Mouse (Mus musculus) neural tube, embryonic 11.5 days (tissue): ENCODE measurements around the gene Lasp1. TPM values are rescaled to one million over a fixed set of nuclear protein-coding genes. Genes with fewer than 3 reads are reported as not detected.
"Not testable (repeated sequence)": the region's sequence is repeated elsewhere in the genome, so short reads cannot be mapped to it uniquely, and the experiment has no call there.

Experiments
- ATAC-seq: fragments of 200-750 bp; cut with Nextera tagmentation; 2 replicates; pipeline ENCODE4 v1.8.0; 2017; ENCODE audit warnings: moderate number of reproducible peaks, mild to moderate bottlenecking, moderate TSS enrichment, moderate library complexity; ENCODE audit not compliant: insufficient read depth, low FRiP score, low TSS enrichment
- DNase-seq: peaks from one replicate; pipeline ENCODE4 v3.0.0-alpha.2; 2015; ENCODE audit warnings: low spot score
- H3K27ac ChIP-seq: fragments of 300-500 bp; sonication (generic); 2 replicates; pipeline ENCODE4 v1.5.1; 2014; ENCODE audit warnings: low read depth, mild to moderate bottlenecking, low read length
- H3K27me3 ChIP-seq: fragments of 300-500 bp; sonication (generic); 2 replicates; pipeline ENCODE4 v1.6.1; 2014; ENCODE audit warnings: mild to moderate bottlenecking, low read length, mixed read lengths; ENCODE audit not compliant: control insufficient read depth, insufficient read depth
- H3K36me3 ChIP-seq: fragments of 300-500 bp; sonication (generic); 2 replicates; pipeline ENCODE4 v1.6.1; 2014; ENCODE audit warnings: mild to moderate bottlenecking, low read length, moderate library complexity, mixed read lengths; ENCODE audit not compliant: control insufficient read depth, insufficient read depth
- H3K4me1 ChIP-seq: fragments of 300-500 bp; sonication (generic); 2 replicates; pipeline ENCODE4 v1.6.1; 2014; ENCODE audit warnings: low read length, mixed read lengths; ENCODE audit not compliant: control insufficient read depth, insufficient read depth
- H3K4me2 ChIP-seq: fragments of 300-500 bp; sonication (generic); 2 replicates; pipeline ENCODE4 v1.6.1; 2014; ENCODE audit warnings: low read depth, mild to moderate bottlenecking, moderate library complexity
- H3K4me3 ChIP-seq: fragments of 300-500 bp; sonication (generic); 2 replicates; pipeline ENCODE4 v1.5.1; 2014; ENCODE audit warnings: low read depth, low read length
- H3K9ac ChIP-seq: fragments of 300-500 bp; sonication (generic); 2 replicates; pipeline ENCODE4 v1.6.1; 2014; ENCODE audit warnings: mild to moderate bottlenecking, low read length
- H3K9me3 ChIP-seq: fragments of 300-500 bp; sonication (generic); 2 replicates; pipeline ENCODE4 v1.6.1; 2016; ENCODE audit warnings: low read length; ENCODE audit not compliant: control insufficient read depth
- whole genome bisulfite sequencing: fragments of 180-500 bp; shearing (Covaris S2); extraction: QIAGEN DNeasy Blood & Tissue Kit; methylation state at CpG from one replicate; pipeline ENCODE4 v1.1.7; 2014; 5-methylcytosine and 5-hydroxymethylcytosine counted together
- polyA plus RNA-seq: library from polyadenylated mRNA; unstranded; fragments of >200 nt; fragmentation: Nextera tagmentation; extraction: Ambion mirVana; gene quantifications from 2 replicates; pipeline ENCODE4 v1.2.1, GENCODE M21; 2014

The Lasp1 gene
- polyA plus RNA-seq, 1 experiment from 2014 or later, result 73.1 TPM

DNA sequence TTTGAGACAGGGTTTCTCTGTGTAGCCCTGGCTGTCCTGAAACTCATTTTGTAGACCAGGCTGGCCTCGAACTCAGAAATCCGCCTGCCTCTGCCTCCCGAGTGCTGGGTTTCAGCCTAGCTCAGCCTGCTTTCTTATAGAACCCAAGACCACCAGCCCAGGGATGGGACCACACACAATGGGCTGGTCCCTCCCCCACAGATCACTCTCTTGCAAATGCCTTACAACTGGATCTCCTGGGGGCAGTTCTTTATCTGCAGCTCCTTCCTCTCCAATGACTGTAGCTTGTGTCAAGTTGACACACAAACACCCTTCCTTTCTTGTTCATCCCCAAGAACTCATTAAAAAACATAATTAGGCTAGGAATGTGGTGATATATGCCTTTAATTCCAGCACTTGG lies 10.8 kb upstream of the Lasp1 start:
- no peak for ATAC-seq
- WGBS, result 96% methylated on average over 3 of the region's 3 CpGs
- H3K27me3 ChIP-seq, result no peaks in the 10 kb centered on the region
- H3K4me1 ChIP-seq, result no peaks in the 10 kb centered on the region
- no peaks in the 10 kb centered on the region for H3K9me3 ChIP-seq
- H3K9ac ChIP-seq, result no peak overlapping the region
- H3K4me2 ChIP-seq, result no peak overlapping the region
- no peak overlapping the region for H3K27ac ChIP-seq
- no peaks in the 10 kb centered on the region for H3K36me3 ChIP-seq
- no peak for DNase-seq
- no peak overlapping the region for H3K4me3 ChIP-seq

DNA sequence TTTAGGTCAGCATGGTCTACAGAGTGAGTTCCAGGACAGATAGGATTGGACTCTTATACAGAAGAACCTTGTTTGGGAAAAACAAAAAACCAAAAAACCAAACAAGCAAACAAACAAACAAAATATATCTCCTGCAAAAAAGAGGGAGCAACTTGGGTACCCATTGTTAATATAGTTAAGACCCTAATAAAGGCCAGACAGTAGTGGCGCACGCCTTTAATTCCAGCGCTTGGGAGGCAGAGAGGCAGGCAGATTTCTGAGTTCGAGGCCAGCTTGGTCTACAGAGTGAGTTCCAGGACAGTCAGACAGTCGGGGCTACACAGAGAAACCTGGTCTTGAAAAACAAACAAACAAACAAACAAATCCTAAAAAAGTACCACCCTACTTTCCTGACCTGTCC lies 9.1 kb upstream of the Lasp1 start:
- Histone ChIP-seq H3K27ac (no peak overlapping the region), H3K4me3 (no peak overlapping the region), H3K9me3 (no peaks in the 10 kb centered on the region), H3K27me3 (no peaks in the 10 kb centered on the region), H3K4me2 (no peak overlapping the region), H3K9ac (no peak overlapping the region), H3K4me1 (no peaks in the 10 kb centered on the region), H3K36me3 (no peaks in the 10 kb centered on the region)
- DNase-seq (no peak), ATAC-seq (no peak)
- 81% methylated on average over 5 of the region's 5 CpGs for WGBS

DNA sequence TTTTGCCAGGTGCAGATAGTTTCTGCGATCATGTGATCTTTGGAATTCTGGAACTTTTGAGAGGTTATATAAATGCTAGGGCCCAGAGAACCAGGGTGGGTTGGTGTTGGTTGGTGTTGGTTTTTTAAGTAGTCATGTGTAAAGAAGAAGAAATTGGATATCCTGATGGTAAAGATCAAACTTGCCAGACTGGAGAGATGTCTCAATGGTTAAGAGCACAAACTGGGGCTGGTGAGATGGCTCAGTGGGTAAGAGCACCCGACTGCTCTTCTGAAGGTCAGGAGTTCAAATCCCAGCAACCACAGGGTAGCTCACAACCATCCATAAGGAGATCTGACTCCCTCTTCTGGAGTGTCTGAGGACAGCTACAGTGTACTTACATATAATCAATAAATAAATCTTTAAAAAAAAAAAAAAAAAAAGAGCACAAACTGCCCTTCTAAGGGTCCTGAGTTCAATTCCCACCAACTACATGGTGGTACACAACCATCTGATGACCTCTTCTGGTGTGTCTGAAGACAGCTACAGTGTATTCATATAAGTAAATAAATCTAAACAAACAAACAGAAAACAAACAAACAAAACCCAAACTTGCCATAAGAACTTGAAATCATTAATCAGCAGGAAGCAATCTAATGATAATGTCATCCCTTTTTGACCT lies 7.9 kb upstream of the Lasp1 start:
- H3K4me3 ChIP-seq, H3K27ac ChIP-seq, ATAC-seq, H3K4me1 ChIP-seq, H3K9me3 ChIP-seq, DNase-seq, H3K36me3 ChIP-seq, H3K9ac ChIP-seq, H3K27me3 ChIP-seq, H3K4me2 ChIP-seq: not testable (repeated sequence)
- WGBS, result 90% methylated on average over 2 of the region's 2 CpGs

DNA sequence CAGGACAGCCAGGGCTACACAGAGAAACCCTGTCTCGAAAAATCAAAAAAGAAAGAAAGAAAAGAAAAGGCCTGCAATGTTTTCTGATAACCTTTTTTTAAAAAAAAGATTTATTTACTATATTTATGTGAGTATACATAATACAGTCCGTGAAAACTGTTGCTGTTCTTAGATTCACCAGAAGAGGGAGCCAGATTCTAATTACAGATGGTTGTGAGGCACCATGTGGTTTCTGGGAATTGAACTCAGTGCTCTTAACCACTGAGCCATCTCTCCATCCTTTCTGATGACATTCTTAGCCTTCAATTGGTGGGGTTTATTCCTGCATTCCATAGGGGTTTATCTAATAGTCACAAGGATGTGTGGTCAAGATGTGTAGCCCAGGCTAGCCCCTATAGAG lies 5.6 kb upstream of the Lasp1 start:
- WGBS, result 12% methylated on average over 2 of the region's 2 CpGs
- no peaks in the 10 kb centered on the region for H3K9me3 ChIP-seq
- H3K9ac ChIP-seq, result no peak overlapping the region
- no peaks in the 10 kb centered on the region for H3K27me3 ChIP-seq
- H3K36me3 ChIP-seq, result no peaks in the 10 kb centered on the region
- H3K27ac ChIP-seq, result no peak overlapping the region
- no peak overlapping the region for H3K4me3 ChIP-seq
- ATAC-seq (no peak), DNase-seq (no peak)
- no peaks in the 10 kb centered on the region for H3K4me1 ChIP-seq
- no peak overlapping the region for H3K4me2 ChIP-seq

DNA sequence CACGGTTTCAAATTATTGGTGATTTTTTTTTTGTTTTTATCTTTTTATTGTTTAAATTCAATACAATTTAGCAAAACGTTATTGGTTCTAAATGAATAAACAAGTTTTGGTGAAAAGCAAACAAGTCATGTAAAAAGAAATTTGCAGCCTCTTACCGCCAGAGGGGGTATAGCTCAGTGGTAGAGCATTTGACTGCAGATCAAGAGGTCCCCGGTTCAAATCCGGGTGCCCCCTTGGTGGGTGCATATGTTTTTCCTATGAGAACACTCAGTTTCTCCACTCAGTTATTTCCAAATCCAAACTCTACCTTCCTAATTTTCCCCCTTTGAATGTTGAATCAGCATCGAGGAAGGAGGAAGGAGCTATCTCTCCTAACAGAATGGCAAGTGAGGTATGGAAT lies 1.9 kb upstream of the Lasp1 start:
- Histone ChIP-seq H3K4me2 (no peak overlapping the region), H3K9me3 (no peaks in the 10 kb centered on the region), H3K4me1 (peaks cover 9% of the 10 kb centered on the region), H3K27me3 (no peaks in the 10 kb centered on the region), H3K9ac (no peak overlapping the region), H3K36me3 (no peaks in the 10 kb centered on the region), H3K27ac (no peak overlapping the region), H3K4me3 (no peak overlapping the region)
- 7% methylated on average over 6 of the region's 6 CpGs for WGBS
- ATAC-seq (no peak), DNase-seq (peak; percentile 52)

DNA sequence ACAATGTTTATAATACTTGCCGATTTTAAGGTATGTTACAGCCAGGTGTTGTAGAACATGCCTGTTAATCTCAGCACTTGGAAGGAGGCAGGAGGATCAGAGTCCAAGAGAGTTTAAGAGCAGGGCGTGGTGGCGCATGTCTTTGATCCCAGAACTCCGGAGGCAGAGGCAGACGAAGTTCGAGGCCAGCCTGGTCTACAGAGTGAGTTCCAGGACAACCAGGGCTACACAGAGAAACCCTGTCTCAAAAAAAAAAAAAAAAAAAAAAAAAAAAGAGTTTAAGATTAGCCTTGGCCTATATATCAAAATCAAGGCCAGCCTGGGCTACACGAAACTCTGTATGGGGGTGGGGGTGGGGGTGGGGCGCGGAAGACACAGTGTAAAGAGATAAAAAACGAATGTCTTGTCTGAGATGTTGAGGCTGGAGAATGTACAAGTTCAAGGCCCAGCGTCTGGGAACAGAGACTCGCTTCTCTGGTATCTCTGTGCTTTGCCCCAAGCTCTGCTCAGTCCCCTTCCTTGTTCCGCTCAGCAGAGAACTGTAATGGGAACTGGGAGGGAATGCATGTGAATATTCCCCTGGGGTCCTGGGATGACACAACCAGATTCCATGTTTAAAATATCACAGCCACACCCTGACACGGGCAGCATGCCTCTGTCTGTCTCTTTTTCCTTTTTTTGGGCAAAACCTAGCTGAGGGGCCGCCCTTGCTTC lies 1.3 kb upstream of the Lasp1 start:
- Histone ChIP-seq H3K4me2 (no peak overlapping the region; the same call in 1 of the 2 replicates), H3K27me3 (no peaks in the 10 kb centered on the region), H3K4me3 (no peak overlapping the region), H3K4me1 (peaks cover 14% of the 10 kb centered on the region), H3K9ac (no peak overlapping the region), H3K9me3 (no peaks in the 10 kb centered on the region), H3K27ac (no peak overlapping the region), H3K36me3 (no peaks in the 10 kb centered on the region)
- WGBS, result 56% methylated on average over 15 of the region's 15 CpGs
- no peak for ATAC-seq
- no peak for DNase-seq

DNA sequence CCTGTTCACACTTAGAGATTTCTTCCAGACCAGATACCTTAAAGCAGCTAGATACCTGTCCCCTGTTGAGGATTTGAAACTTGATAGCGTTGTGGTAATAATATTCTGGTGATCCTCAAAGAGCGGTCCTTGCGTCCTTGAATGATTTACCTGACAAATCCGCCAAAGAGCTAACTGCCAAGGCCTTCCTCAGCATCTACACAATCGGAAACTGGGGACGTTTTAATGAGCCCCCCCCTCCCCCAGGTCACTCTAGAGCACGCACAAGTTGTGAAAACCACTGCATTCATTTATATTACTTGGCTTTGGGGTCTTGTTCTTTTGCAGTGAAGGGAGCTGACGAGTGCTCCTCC lies 741 bp upstream of the Lasp1 start:
- ATAC-seq (no peak), DNase-seq (no peak)
- H3K36me3 ChIP-seq, result no peaks in the 10 kb centered on the region
- H3K27ac ChIP-seq, result no peak overlapping the region
- no peaks in the 10 kb centered on the region for H3K27me3 ChIP-seq
- 36% methylated on average over 8 of the region's 8 CpGs for WGBS
- no peaks in the 10 kb centered on the region for H3K9me3 ChIP-seq
- peaks cover 14% of the 10 kb centered on the region for H3K4me1 ChIP-seq
- no peak overlapping the region for H3K9ac ChIP-seq
- peak overlapping the region; percentile 14; the same call in 1 of the 2 replicates for H3K4me2 ChIP-seq
- H3K4me3 ChIP-seq, result no peak overlapping the region

DNA sequence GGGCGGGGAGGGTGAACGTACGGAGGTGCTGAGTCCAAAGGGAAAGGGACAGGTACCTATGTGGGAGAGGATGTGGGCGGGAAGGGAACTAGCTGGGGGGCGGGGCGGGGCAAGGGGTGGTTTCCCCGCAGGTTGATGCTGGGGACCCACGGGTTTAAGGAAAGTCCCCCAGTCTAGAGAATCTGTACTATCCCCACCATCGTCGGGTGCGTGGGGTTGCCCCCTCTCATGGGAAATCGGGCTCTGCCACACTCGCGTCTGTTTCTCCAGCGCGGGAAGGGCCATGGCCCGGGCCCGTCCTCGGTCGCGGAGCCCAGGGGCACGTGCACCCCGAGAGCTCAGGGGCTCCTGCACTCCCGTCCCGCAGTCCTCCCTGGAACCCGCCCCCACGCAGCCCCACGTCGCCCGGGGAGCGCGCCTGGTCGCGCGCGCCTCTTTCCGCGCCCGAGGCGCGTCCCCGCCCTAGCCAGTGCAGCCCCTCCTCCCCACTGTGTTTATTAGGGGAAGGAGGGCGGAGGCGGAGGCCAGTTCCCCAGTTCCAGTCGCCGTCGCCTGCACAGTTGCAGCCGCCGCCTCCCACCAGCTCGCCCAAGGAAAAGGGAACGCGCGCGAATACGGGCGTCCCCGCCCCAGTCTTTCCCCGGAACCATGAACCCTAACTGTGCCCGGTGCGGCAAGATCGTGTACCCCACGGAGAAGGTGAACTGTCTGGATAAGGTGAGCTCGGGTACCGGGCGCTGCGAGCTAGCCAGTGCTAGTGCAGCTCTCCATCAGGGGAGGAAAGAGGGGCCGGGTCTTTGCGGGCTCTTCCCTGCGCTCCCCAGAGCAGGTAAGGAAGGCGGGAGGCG lies 570 bp downstream of the Lasp1 start:
- WGBS, result 0% methylated on average over 59 of the region's 71 CpGs
- peak; percentile 85 for DNase-seq
- no peaks in the 10 kb centered on the region for H3K36me3 ChIP-seq

More for the DNA sequence above, 570 bp downstream of the Lasp1 start:
- no peaks in the 10 kb centered on the region for H3K9me3 ChIP-seq
- ATAC-seq, result peak; percentile 77
- peak overlapping the region; percentile 80 for H3K4me3 ChIP-seq
- H3K27me3 ChIP-seq, result no peaks in the 10 kb centered on the region
- H3K4me1 ChIP-seq, result peaks cover 19% of the 10 kb centered on the region
- peak overlapping the region; percentile 74 for H3K9ac ChIP-seq
- H3K27ac ChIP-seq, result peak overlapping the region; percentile 79
- H3K4me2 ChIP-seq, result peak overlapping the region; percentile 67
